Mouse (Mus musculus) intestine, embryonic 14.5 days (tissue): ENCODE results near the gene Thtpa. TPM values are rescaled to one million over a fixed set of nuclear protein-coding genes. Genes with fewer than 3 reads are reported as not detected.
A peak's percentile ranks its signal among the peaks of the same experiment; 100 is the strongest.

Source experiments
- ATAC-seq: fragments of 200-750 bp; cut with Nextera tagmentation; replicated peaks from 2 replicates; pipeline ENCODE4 v1.8.0; 2017; ENCODE audit warnings: low read depth, moderate number of reproducible peaks, moderate TSS enrichment, moderate library complexity; ENCODE audit not compliant: low FRiP score, low TSS enrichment
- DNase-seq: peaks from one replicate; pipeline ENCODE4 v3.0.0-alpha.2; 2018; ENCODE audit warnings: low spot score
- H3K27ac ChIP-seq: fragments of 300-500 bp; sonication (generic); 2 replicates; pipeline ENCODE4 v1.5.1; 2014; ENCODE audit warnings: low read depth, mild to moderate bottlenecking, control low read depth
- H3K27me3 ChIP-seq: fragments of 300-500 bp; sonication (generic); replicated peaks from 2 replicates; pipeline ENCODE4 v1.6.1; 2014; ENCODE audit warnings: low read length, control low read depth; ENCODE audit not compliant: control insufficient read depth, insufficient read depth
- H3K36me3 ChIP-seq: fragments of 300-500 bp; sonication (generic); 2 replicates; pipeline ENCODE4 v1.6.1; 2014; ENCODE audit warnings: low read length, control low read depth; ENCODE audit not compliant: control insufficient read depth, insufficient read depth
- H3K4me1 ChIP-seq: fragments of 300-500 bp; sonication (generic); replicated peaks from 2 replicates; pipeline ENCODE4 v1.6.1; 2014; ENCODE audit warnings: low read length, control low read depth, mixed read lengths; ENCODE audit not compliant: control insufficient read depth, insufficient read depth
- H3K4me2 ChIP-seq: fragments of 300-500 bp; sonication (generic); 2 replicates; pipeline ENCODE4 v1.6.1; 2014; ENCODE audit warnings: low read length
- H3K4me3 ChIP-seq: fragments of 300-500 bp; sonication (generic); 2 replicates; pipeline ENCODE4 v1.5.1; 2014; ENCODE audit warnings: low read depth, low read length, control low read depth, mixed read lengths
- H3K9ac ChIP-seq: fragments of 300-500 bp; sonication (generic); 2 replicates; pipeline ENCODE4 v1.6.1; 2014; ENCODE audit warnings: mild to moderate bottlenecking, low read length
- H3K9me3 ChIP-seq: fragments of 300-500 bp; sonication (generic); 2 replicates; pipeline ENCODE4 v1.6.1; 2016; ENCODE audit warnings: low read length, control low read depth; ENCODE audit not compliant: control insufficient read depth
- WGBS: fragments of 180-500 bp; shearing (Covaris S2); extraction: QIAGEN DNeasy Blood & Tissue Kit; methylation state at CpG from one replicate; pipeline ENCODE4 v1.1.7; 2014; 5-methylcytosine and 5-hydroxymethylcytosine counted together
- polyA plus RNA-seq: library from polyadenylated mRNA; unstranded; fragments of >200 nt; fragmentation: Nextera tagmentation; extraction: Ambion mirVana; gene quantifications from 2 replicates; pipeline ENCODE4 v1.2.1, GENCODE M21; 2014

The Thtpa gene
- polyA plus RNA-seq, 1 experiment from 2014 or later: 24.0 TPM

- ATAC-seq (no peak), DNase-seq (no peak)
- Histone ChIP-seq H3K27me3 (no peaks in the 10 kb centered on the region), H3K36me3 (peaks cover 7% of the 10 kb centered on the region), H3K4me3 (no peak overlapping the region; the same call in 1 of the 2 replicates), H3K9ac (0 out of 2 replicates have a peak overlapping the region, but pooled peaks have one; percentile 22), H3K27ac (no peak overlapping the region), H3K4me2 (no peak overlapping the region), H3K9me3 (no peaks in the 10 kb centered on the region), H3K4me1 (no peaks in the 10 kb centered on the region)
- WGBS: 22% methylated on average over 19 of the region's 19 CpGs
Measured at GRCm38 (mm10) chr14:55071756-55072155, 22.8 kb upstream of the Thtpa start.

GRCm38 (mm10) chr14:55074416-55074815 lies 20.2 kb upstream of the Thtpa start:
- H3K9me3 ChIP-seq: no peaks in the 10 kb centered on the region
- H3K9ac ChIP-seq: no peak overlapping the region
- H3K4me3 ChIP-seq: no peak overlapping the region
- WGBS: 95% methylated on average over 12 of the region's 12 CpGs
- H3K27me3 ChIP-seq: no peaks in the 10 kb centered on the region
- no peak overlapping the region for H3K27ac ChIP-seq
- DNase-seq: no peak
- no peak for ATAC-seq
- H3K36me3 ChIP-seq: no peaks in the 10 kb centered on the region
- no peak overlapping the region for H3K4me2 ChIP-seq
- H3K4me1 ChIP-seq: peaks cover 13% of the 10 kb centered on the region; the same call in 1 of the 2 replicates

- no peak for ATAC-seq
- H3K9ac ChIP-seq: no peak overlapping the region
Measured at GRCm38 (mm10) chr14:55076224-55076623, 18.4 kb upstream of the Thtpa start.

GRCm38 (mm10) chr14:55076956-55077355 lies 17.6 kb upstream of the Thtpa start:
- no peak overlapping the region for H3K4me2 ChIP-seq
- peaks cover 13% of the 10 kb centered on the region; the same call in 1 of the 2 replicates for H3K4me1 ChIP-seq
- no peak overlapping the region for H3K4me3 ChIP-seq
- no peak overlapping the region for H3K9ac ChIP-seq
- H3K9me3 ChIP-seq: no peaks in the 10 kb centered on the region
- no peaks in the 10 kb centered on the region for H3K27me3 ChIP-seq
- no peaks in the 10 kb centered on the region for H3K36me3 ChIP-seq
- WGBS: 71% methylated on average over 3 of the region's 3 CpGs
- H3K27ac ChIP-seq: no peak overlapping the region
- ATAC-seq (no peak), DNase-seq (no peak)

More at GRCm38 (mm10) chr14:55076224-55076623, 18.4 kb upstream of the Thtpa start:
- Histone ChIP-seq H3K9me3 (no peaks in the 10 kb centered on the region), H3K4me3 (no peak overlapping the region), H3K4me1 (peaks cover 13% of the 10 kb centered on the region; the same call in 1 of the 2 replicates), H3K27me3 (no peaks in the 10 kb centered on the region), H3K4me2 (no peak overlapping the region), H3K36me3 (no peaks in the 10 kb centered on the region), H3K27ac (no peak overlapping the region)
- no peak for DNase-seq
- WGBS: 41% methylated on average over 6 of the region's 6 CpGs

- Histone ChIP-seq H3K27me3 (no peaks in the 10 kb centered on the region), H3K4me3 (no peak overlapping the region), H3K9me3 (no peaks in the 10 kb centered on the region), H3K36me3 (no peaks in the 10 kb centered on the region), H3K27ac (no peak overlapping the region), H3K9ac (no peak overlapping the region), H3K4me2 (peak overlapping the region; percentile 47), H3K4me1 (peaks cover 13% of the 10 kb centered on the region; the same call in 1 of the 2 replicates)
- ATAC-seq (no peak), DNase-seq (no peak)
- 40% methylated on average over 15 of the region's 15 CpGs for WGBS
Measured at GRCm38 (mm10) chr14:55077481-55078365, 16.9 kb upstream of the Thtpa start.

GRCm38 (mm10) chr14:55078366-55078989 lies 16.1 kb upstream of the Thtpa start:
- WGBS: 8% methylated on average over 23 of the region's 23 CpGs
- H3K27ac ChIP-seq: no peak overlapping the region
- H3K9ac ChIP-seq: 0 out of 2 replicates have a peak overlapping the region, but pooled peaks have one; percentile 8
- DNase-seq (peak; percentile 66), ATAC-seq (no peak)
- H3K4me2 ChIP-seq: peak overlapping the region; percentile 47
- no peaks in the 10 kb centered on the region for H3K27me3 ChIP-seq
- H3K4me3 ChIP-seq: peak overlapping the region; percentile 16; the same call in 1 of the 2 replicates
- peaks cover 13% of the 10 kb centered on the region; the same call in 1 of the 2 replicates for H3K4me1 ChIP-seq
- no peaks in the 10 kb centered on the region for H3K36me3 ChIP-seq
- no peaks in the 10 kb centered on the region for H3K9me3 ChIP-seq

GRCm38 (mm10) chr14:55079214-55079970 lies 15.2 kb upstream of the Thtpa start:
- Histone ChIP-seq H3K4me1 (peaks cover 13% of the 10 kb centered on the region; the same call in 1 of the 2 replicates), H3K36me3 (no peaks in the 10 kb centered on the region), H3K27ac (no peak overlapping the region), H3K27me3 (no peaks in the 10 kb centered on the region), H3K9me3 (no peaks in the 10 kb centered on the region), H3K9ac (no peak overlapping the region), H3K4me2 (peak overlapping the region; percentile 47; the same call in 1 of the 2 replicates), H3K4me3 (no peak overlapping the region)
- ATAC-seq: peak; percentile 38
- peak; percentile 94 for DNase-seq
- 13% methylated on average over 8 of the region's 8 CpGs for WGBS

GRCm38 (mm10) chr14:55081105-55081504 lies 13.5 kb upstream of the Thtpa start:
- no peaks in the 10 kb centered on the region for H3K27me3 ChIP-seq
- H3K4me3 ChIP-seq: no peak overlapping the region
- ATAC-seq (no peak), DNase-seq (no peak)
- 32% methylated on average over 5 of the region's 5 CpGs for WGBS
- H3K9ac ChIP-seq: no peak overlapping the region
- H3K36me3 ChIP-seq: no peaks in the 10 kb centered on the region
- no peak overlapping the region for H3K27ac ChIP-seq
- no peaks in the 10 kb centered on the region for H3K9me3 ChIP-seq
- H3K4me1 ChIP-seq: peaks cover 13% of the 10 kb centered on the region; the same call in 1 of the 2 replicates
- no peak overlapping the region for H3K4me2 ChIP-seq
